Mouse (Mus musculus) liver, embryonic 11.5 days (tissue): Measurements from ENCODE around the gene Ank. TPM values are rescaled to one million over a fixed set of nuclear protein-coding genes. Genes with fewer than 3 reads are reported as not detected.
A peak's percentile ranks its signal among the peaks of the same experiment; 100 is the strongest.

Experiments used
- ATAC-seq: fragments of 200-750 bp; cut with Nextera tagmentation; replicated peaks from 2 replicates; pipeline ENCODE4 v1.8.0; 2017; ENCODE audit warnings: moderate number of reproducible peaks, mild to moderate bottlenecking, moderate TSS enrichment, moderate library complexity; ENCODE audit not compliant: low FRiP score
- DNase-seq: peaks from one replicate; pipeline ENCODE4 v3.0.0-alpha.2; 2017; ENCODE audit warnings: low spot score
- H3K27ac ChIP-seq: fragments of 300-500 bp; sonication (generic); 2 replicates; pipeline ENCODE4 v1.5.1; 2014; ENCODE audit warnings: mild to moderate bottlenecking, low read depth, low read length, control low read depth
- H3K27me3 ChIP-seq: fragments of 300-500 bp; sonication (generic); replicated peaks from 2 replicates; pipeline ENCODE4 v1.6.1; 2014; ENCODE audit warnings: low read length, mixed read lengths; ENCODE audit not compliant: control insufficient read depth, insufficient read depth
- H3K36me3 ChIP-seq: fragments of 300-500 bp; sonication (generic); 2 replicates; pipeline ENCODE4 v1.6.1; 2014; ENCODE audit warnings: mild to moderate bottlenecking, low read length, moderate library complexity, mixed read lengths; ENCODE audit not compliant: control insufficient read depth, insufficient read depth
- H3K4me1 ChIP-seq: fragments of 300-500 bp; sonication (generic); replicated peaks from 2 replicates; pipeline ENCODE4 v1.6.1; 2014; ENCODE audit warnings: low read length, mixed read lengths; ENCODE audit not compliant: control insufficient read depth, insufficient read depth
- H3K4me2 ChIP-seq: fragments of 300-500 bp; sonication (generic); 2 replicates; pipeline ENCODE4 v1.6.1; 2014; ENCODE audit warnings: mild to moderate bottlenecking, control low read depth, moderate library complexity
- H3K4me3 ChIP-seq: fragments of 300-500 bp; sonication (generic); 2 replicates; pipeline ENCODE4 v1.5.1; 2014; ENCODE audit warnings: low read depth, low read length, control low read depth
- H3K9ac ChIP-seq: fragments of 300-500 bp; sonication (generic); 2 replicates; pipeline ENCODE4 v1.6.1; 2014; ENCODE audit warnings: low read depth, low read length, control low read depth
- H3K9me3 ChIP-seq: fragments of 300-500 bp; sonication (generic); 2 replicates; pipeline ENCODE4 v1.6.1; 2016; ENCODE audit warnings: low read length, inconsistent platforms, mixed read lengths; ENCODE audit not compliant: control insufficient read depth
- WGBS: fragments of 180-500 bp; shearing (Covaris S2); extraction: QIAGEN DNeasy Blood & Tissue Kit; methylation state at CpG from one replicate; pipeline ENCODE4 v1.1.7; 2014; 5-methylcytosine and 5-hydroxymethylcytosine counted together
- polyA plus RNA-seq: library from polyadenylated mRNA; unstranded; fragments of >200 nt; fragmentation: Nextera tagmentation; extraction: Ambion mirVana; gene quantifications from 2 replicates; pipeline ENCODE4 v1.2.1, GENCODE M21; 2014

Ank gene
- polyA plus RNA-seq, 1 experiment from 2014 or later, result 13.1 TPM

- no peaks in the 10 kb centered on the region for H3K27me3 ChIP-seq
- H3K9ac ChIP-seq, result no peak overlapping the region
- no peaks in the 10 kb centered on the region for H3K9me3 ChIP-seq
- no peak overlapping the region for H3K27ac ChIP-seq
- H3K4me3 ChIP-seq, result no peak overlapping the region
- WGBS, result 63% methylated on average over 15 of the region's 15 CpGs
- H3K4me2 ChIP-seq, result peak overlapping the region; percentile 46
- ATAC-seq, result no peak
- DNase-seq, result no peak
- H3K36me3 ChIP-seq, result no peaks in the 10 kb centered on the region
- H3K4me1 ChIP-seq, result peaks cover 27% of the 10 kb centered on the region
Measured at GRCm38 (mm10) chr15:27475988-27476387, 9.5 kb downstream of the Ank start.

- peak overlapping the region; percentile 46 for H3K4me2 ChIP-seq
- peaks cover 27% of the 10 kb centered on the region for H3K4me1 ChIP-seq
- ATAC-seq, result peak; percentile 82
- no peak for DNase-seq
- WGBS, result 58% methylated on average over 12 of the region's 12 CpGs
- no peaks in the 10 kb centered on the region for H3K9me3 ChIP-seq
- H3K4me3 ChIP-seq, result no peak overlapping the region
- H3K27me3 ChIP-seq, result no peaks in the 10 kb centered on the region
- H3K27ac ChIP-seq, result no peak overlapping the region
- no peaks in the 10 kb centered on the region for H3K36me3 ChIP-seq
- H3K9ac ChIP-seq, result no peak overlapping the region
Measured at GRCm38 (mm10) chr15:27476671-27477070, 10.2 kb downstream of the Ank start.

GRCm38 (mm10) chr15:27477159-27477558 lies 10.7 kb downstream of the Ank start:
- Histone ChIP-seq H3K27me3 (no peaks in the 10 kb centered on the region), H3K9me3 (no peaks in the 10 kb centered on the region), H3K4me1 (peaks cover 27% of the 10 kb centered on the region), H3K36me3 (no peaks in the 10 kb centered on the region), H3K4me3 (no peak overlapping the region), H3K27ac (no peak overlapping the region), H3K4me2 (peak overlapping the region; percentile 35; the same call in 1 of the 2 replicates), H3K9ac (no peak overlapping the region)
- DNase-seq (peak; percentile 27), ATAC-seq (no peak)
- 85% methylated on average over 9 of the region's 9 CpGs for WGBS

- Histone ChIP-seq H3K36me3 (no peaks in the 10 kb centered on the region), H3K4me3 (no peak overlapping the region), H3K27ac (no peak overlapping the region), H3K9ac (no peak overlapping the region), H3K4me1 (peaks cover 27% of the 10 kb centered on the region), H3K27me3 (no peaks in the 10 kb centered on the region), H3K4me2 (no peak overlapping the region), H3K9me3 (no peaks in the 10 kb centered on the region)
- ATAC-seq (peak; percentile 53), DNase-seq (no peak)
- WGBS, result 62% methylated on average over 7 of the region's 7 CpGs
Measured at GRCm38 (mm10) chr15:27477630-27478029, 11.2 kb downstream of the Ank start.

DNA sequence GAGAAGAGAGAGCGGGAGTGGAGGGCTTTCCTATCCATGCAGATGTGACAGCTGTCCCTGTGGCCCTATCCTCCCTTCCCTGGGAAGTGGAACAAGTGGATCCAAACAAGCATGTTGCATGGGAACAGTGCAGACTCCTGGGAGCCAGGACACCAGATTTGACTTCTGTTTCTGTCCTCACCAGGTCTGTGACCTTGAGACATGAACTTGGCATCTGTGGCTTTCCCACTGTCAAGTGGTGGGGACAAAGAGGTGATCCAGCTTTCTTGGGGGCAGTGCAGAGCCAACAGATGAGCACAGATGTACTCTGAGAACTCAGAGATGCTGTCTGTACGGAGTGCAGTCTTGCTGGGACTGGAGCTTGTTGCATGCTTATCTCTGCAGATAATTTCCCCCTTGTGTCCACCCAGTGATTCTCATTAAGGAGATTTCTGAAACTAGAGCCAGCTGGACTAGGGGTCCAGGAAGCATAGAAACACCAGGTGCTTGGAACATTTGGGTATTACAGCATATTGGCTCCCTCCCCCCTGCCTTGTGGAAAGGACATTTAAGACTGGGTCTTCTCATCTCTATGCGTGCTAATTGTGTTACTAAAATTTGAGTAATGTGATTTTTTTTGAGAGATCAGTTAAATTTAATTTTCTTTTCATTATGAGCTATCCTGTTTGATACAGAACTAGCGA lies 14.0 kb downstream of the Ank start:
- no peak overlapping the region for H3K4me2 ChIP-seq
- H3K4me3 ChIP-seq, result no peak overlapping the region
- no peaks in the 10 kb centered on the region for H3K9me3 ChIP-seq
- DNase-seq, result no peak
- ATAC-seq, result no peak
- H3K36me3 ChIP-seq, result no peaks in the 10 kb centered on the region
- no peaks in the 10 kb centered on the region for H3K27me3 ChIP-seq
- peaks cover 30% of the 10 kb centered on the region for H3K4me1 ChIP-seq
- H3K9ac ChIP-seq, result no peak overlapping the region
- H3K27ac ChIP-seq, result no peak overlapping the region
- WGBS, result 79% methylated on average over 4 of the region's 4 CpGs

- peaks cover 29% of the 10 kb centered on the region for H3K4me1 ChIP-seq
- H3K36me3 ChIP-seq, result no peaks in the 10 kb centered on the region
- H3K9ac ChIP-seq, result no peak overlapping the region
- no peak overlapping the region for H3K4me2 ChIP-seq
- H3K9me3 ChIP-seq, result no peaks in the 10 kb centered on the region
- no peak overlapping the region for H3K4me3 ChIP-seq
- ATAC-seq, result no peak
- no peak for DNase-seq
- 83% methylated on average over 4 of the region's 4 CpGs for WGBS
- no peak overlapping the region for H3K27ac ChIP-seq
- no peaks in the 10 kb centered on the region for H3K27me3 ChIP-seq
Measured at GRCm38 (mm10) chr15:27481956-27482355, 15.5 kb downstream of the Ank start.

- Histone ChIP-seq H3K27me3 (no peaks in the 10 kb centered on the region), H3K4me2 (no peak overlapping the region), H3K9me3 (no peaks in the 10 kb centered on the region), H3K4me3 (no peak overlapping the region), H3K4me1 (peaks cover 22% of the 10 kb centered on the region), H3K36me3 (no peaks in the 10 kb centered on the region), H3K9ac (no peak overlapping the region), H3K27ac (no peak overlapping the region)
- ATAC-seq, result no peak
- 77% methylated on average over 3 of the region's 3 CpGs for WGBS
- no peak for DNase-seq
Measured at GRCm38 (mm10) chr15:27483183-27483582, 16.7 kb downstream of the Ank start.

GRCm38 (mm10) chr15:27485567-27486278 lies 19.2 kb downstream of the Ank start:
- peaks cover 4% of the 10 kb centered on the region; the same call in 1 of the 2 replicates for H3K27me3 ChIP-seq
- WGBS, result 35% methylated on average over 12 of the region's 12 CpGs
- H3K4me1 ChIP-seq, result peaks cover 18% of the 10 kb centered on the region
- DNase-seq (no peak), ATAC-seq (peak; percentile 92)
- H3K36me3 ChIP-seq, result no peaks in the 10 kb centered on the region
- H3K9ac ChIP-seq, result no peak overlapping the region
- H3K4me3 ChIP-seq, result no peak overlapping the region
- H3K4me2 ChIP-seq, result peak overlapping the region; percentile 30; the same call in 1 of the 2 replicates
- no peaks in the 10 kb centered on the region for H3K9me3 ChIP-seq
- H3K27ac ChIP-seq, result no peak overlapping the region

- ATAC-seq (no peak), DNase-seq (no peak)
- Histone ChIP-seq H3K36me3 (no peaks in the 10 kb centered on the region), H3K9ac (no peak overlapping the region), H3K4me1 (peaks cover 18% of the 10 kb centered on the region), H3K9me3 (no peaks in the 10 kb centered on the region), H3K27me3 (peaks cover 4% of the 10 kb centered on the region; the same call in 1 of the 2 replicates), H3K4me2 (no peak overlapping the region), H3K4me3 (no peak overlapping the region), H3K27ac (no peak overlapping the region)
- WGBS, result 78% methylated on average over 5 of the region's 5 CpGs
Measured at GRCm38 (mm10) chr15:27486279-27486618, 19.8 kb downstream of the Ank start.
